Mouse (Mus musculus): Measurements from ENCODE around the gene Rac3. TPM values are rescaled to one million over a fixed set of nuclear protein-coding genes. Genes with fewer than 3 reads are reported as not detected.

The Rac3 gene
- polyA plus RNA-seq (2012; rRNA removed), result 858 and 954 TPM in 2 replicates

GRCm38 (mm10) chr11:120721124-120722066 is at the start of gene Rac3:
Gene Rac3 (plus strand): TSS chr11:120721470.

DNA sequence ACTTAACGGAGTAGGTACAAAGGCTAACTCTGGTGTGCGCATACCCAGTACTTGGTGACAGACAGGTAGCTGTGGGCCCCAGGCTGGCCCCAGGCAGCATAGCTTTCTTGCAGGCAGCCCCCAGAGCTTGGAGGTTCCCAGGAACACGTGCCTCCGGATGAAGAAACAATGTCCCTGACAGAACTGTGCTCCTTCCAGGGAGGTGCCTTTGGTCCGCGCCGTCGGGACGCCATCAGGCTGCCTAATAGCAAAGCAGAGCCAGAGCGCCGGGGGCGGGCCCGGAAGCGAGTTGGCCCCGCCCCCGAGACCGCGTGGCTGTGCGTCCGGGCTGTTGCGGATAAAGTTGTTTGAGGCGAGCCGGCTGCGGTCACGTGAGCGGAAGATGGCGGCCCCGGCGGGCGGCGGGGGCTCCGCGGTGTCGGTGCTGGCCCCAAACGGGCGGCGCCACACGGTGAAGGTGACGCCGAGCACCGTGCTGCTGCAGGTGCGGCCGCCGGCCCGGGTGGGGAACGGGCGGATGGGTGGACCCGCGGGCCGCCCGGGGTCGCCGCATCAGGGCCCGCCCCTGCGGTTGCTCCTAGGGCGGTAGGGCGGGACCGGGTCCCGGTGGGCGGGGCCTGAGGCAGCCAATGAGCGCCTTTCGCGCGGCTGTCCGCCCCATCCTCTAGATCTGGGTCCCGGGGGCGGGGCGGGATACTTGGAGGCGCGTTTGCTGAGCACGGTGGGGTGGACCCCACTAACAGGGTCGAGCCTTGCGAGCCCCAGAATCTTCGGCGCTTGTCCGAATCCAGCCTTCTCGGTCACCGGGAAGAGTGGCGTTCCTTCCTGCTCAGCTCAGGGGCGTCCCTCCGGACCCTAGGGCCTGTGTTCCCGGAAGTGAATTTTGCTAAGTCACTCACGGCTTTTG is 48.3 kb upstream of the Rac3 start, which contains the start of gene Aspscr1:
Aspscr1 (plus strand) TSS at position 287 of the 907 bp plus-strand sequence.

DNA sequence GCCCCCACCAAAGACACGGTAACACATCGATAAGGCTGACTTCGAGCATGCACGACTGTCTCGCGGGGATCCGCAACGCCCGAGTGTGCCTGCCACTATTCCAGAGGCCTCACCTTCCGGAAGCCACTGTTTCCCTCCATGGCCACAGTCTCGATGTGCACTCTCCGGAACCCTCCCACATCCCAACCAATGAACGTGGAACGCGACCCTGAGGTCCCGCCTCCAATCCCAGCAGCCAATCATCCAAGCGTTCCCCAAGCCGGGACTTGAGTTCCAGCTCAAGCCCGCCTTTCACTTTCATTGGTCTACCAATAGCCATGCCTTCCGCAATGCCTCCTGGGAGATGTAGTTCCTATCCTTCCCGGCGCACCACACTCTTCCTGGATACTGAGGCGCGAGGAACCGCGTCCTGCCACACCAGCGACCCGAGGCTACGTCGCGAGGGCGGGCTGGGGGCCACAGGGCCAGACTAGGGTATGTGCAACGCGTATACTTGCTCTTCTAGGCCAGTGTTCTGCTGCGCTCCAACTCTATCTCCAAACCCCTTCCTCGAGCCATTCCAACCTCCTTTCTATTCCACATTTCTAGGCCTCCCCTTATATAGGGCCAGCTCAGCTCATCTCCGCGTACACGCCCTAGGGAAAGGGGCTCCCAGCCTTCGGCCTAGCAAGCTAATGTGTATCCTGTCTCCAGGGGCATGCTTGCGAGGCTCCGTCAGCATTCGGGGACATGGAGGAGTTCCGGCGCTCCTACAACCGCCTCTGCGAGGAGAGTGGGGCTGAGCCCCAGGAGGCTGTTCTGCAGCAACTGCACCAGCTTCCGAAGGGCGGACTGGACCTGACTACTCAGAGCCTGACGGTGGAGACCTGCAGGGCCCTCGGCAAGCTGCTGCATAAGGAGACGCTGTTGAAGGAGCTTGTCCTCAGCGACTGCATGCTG is 7.4 kb upstream of the Rac3 start, which contains the start of the genes Cenpx and Lrrc45:
Cenpx (minus strand) TSS at position 159 of the 939 bp plus-strand sequence.
Lrrc45 (plus strand) TSS at position 346 of the 939 bp plus-strand sequence.

DNA sequence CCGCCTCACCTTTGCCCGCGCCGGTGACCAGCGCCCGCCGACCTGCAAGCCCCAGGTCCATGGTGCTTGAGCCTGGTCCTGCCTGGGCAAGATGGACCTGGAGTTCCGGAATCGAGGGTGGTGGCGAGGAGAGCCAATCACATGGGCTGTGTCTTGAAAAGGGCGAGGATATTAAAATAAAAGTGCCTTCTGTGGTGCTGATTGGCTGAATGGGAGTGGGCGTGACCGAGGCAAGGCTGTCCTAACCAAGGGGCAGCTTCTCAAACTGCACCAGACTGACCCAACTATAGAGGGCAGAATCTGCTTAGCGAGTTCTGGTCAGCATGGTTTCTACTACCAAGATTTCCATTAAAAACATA is 5.9 kb downstream of the Rac3 start, which contains the start of gene Dcxr:
Dcxr (minus strand) TSS at position 113 of the 359 bp plus-strand sequence.

GRCm38 (mm10) chr11:120731858-120732680 is 10.8 kb downstream of the Rac3 start, which contains the start of gene Cbr2:
Gene Cbr2 (minus strand): TSS chr11:120732114.

GRCm38 (mm10) chr11:120762672-120763041 is 41.4 kb downstream of the Rac3 start, which contains the start of gene Hmga1b:
Gene Hmga1b (plus strand): TSS chr11:120762794.

Other genes with a start within 250 kb of the Rac3 start
- 107 and 119 TPM in 2 replicates for gene Mrpl12, start 236.9 kb upstream of the Rac3 start, polyA plus RNA-seq (2012; rRNA removed)
- gene Slc25a10, start 229.6 kb upstream of the Rac3 start, polyA plus RNA-seq (2012; rRNA removed), result 33.0 and 33.5 TPM in 2 replicates
- gene Gcgr, start 190.8 kb upstream of the Rac3 start, polyA plus RNA-seq (2012; rRNA removed), result 0.10 and 0.45 TPM in 2 replicates
- 192 and 196 TPM in 2 replicates for gene Mcrip1, start 171.7 kb upstream of the Rac3 start, polyA plus RNA-seq (2012; rRNA removed)
- 1.1 TPM in 1 of 2 replicates, not detected in the other for gene Ppp1r27, start 170.3 kb upstream of the Rac3 start, polyA plus RNA-seq (2012; rRNA removed)
- 153 and 156 TPM in 2 replicates for gene P4hb, start 148.2 kb upstream of the Rac3 start, polyA plus RNA-seq (2012; rRNA removed)
- gene Arhgdia, start 139.8 kb upstream of the Rac3 start, polyA plus RNA-seq (2012; rRNA removed), result 443 and 473 TPM in 2 replicates
- gene Alyref, start 123.1 kb upstream of the Rac3 start, polyA plus RNA-seq (2012; rRNA removed), result 83.1 and 83.5 TPM in 2 replicates
- 185 and 196 TPM in 2 replicates for gene Anapc11, start 123.0 kb upstream of the Rac3 start, polyA plus RNA-seq (2012; rRNA removed)
- 0.22 and 0.57 TPM in 2 replicates for gene Npb, start 113.0 kb upstream of the Rac3 start, polyA plus RNA-seq (2012; rRNA removed)
- gene Pcyt2, start 103.5 kb upstream of the Rac3 start, polyA plus RNA-seq (2012; rRNA removed), result 286 and 294 TPM in 2 replicates
- gene Sirt7, start 96.2 kb upstream of the Rac3 start, polyA plus RNA-seq (2012; rRNA removed), result 67.4 and 67.5 TPM in 2 replicates
- gene Mafg, start 87.9 kb upstream of the Rac3 start, polyA plus RNA-seq (2012; rRNA removed), result 69.7 and 75.8 TPM in 2 replicates
- 19.2 and 19.8 TPM in 2 replicates for gene Pycr1, start 77.7 kb upstream of the Rac3 start, polyA plus RNA-seq (2012; rRNA removed)
- 0.63 and 0.74 TPM in 2 replicates for gene Myadml2, start 73.3 kb upstream of the Rac3 start, polyA plus RNA-seq (2012; rRNA removed)
- gene Notum, start 60.3 kb upstream of the Rac3 start, polyA plus RNA-seq (2012; rRNA removed), result 7.3 and 7.5 TPM in 2 replicates
- gene Aspscr1, start 48.5 kb upstream of the Rac3 start, polyA plus RNA-seq (2012; rRNA removed), result 70.1 and 71.8 TPM in 2 replicates
- 56.6 and 60.2 TPM in 2 replicates for gene Cenpx, start 7.7 kb upstream of the Rac3 start, polyA plus RNA-seq (2012; rRNA removed)
- 144 TPM in 2 replicates for gene Lrrc45, start 7.5 kb upstream of the Rac3 start, polyA plus RNA-seq (2012; rRNA removed)
- 6.9 and 7.2 TPM in 2 replicates for gene Dcxr, start 5.8 kb downstream of the Rac3 start, polyA plus RNA-seq (2012; rRNA removed)
- gene Cbr2, start 10.6 kb downstream of the Rac3 start, polyA plus RNA-seq (2012; rRNA removed), result 2.5 and 4.2 TPM in 2 replicates
- gene Hmga1b, start 41.3 kb downstream of the Rac3 start, polyA plus RNA-seq (2012; rRNA removed), result 0.82 and 1.0 TPM in 2 replicates
- 118 and 127 TPM in 2 replicates for gene Rfng, start 62.7 kb downstream of the Rac3 start, polyA plus RNA-seq (2012; rRNA removed)
- 294 and 308 TPM in 2 replicates for gene Gps1, start 62.8 kb downstream of the Rac3 start, polyA plus RNA-seq (2012; rRNA removed)
- 38.1 and 38.2 TPM in 2 replicates for gene Dus1l, start 74.9 kb downstream of the Rac3 start, polyA plus RNA-seq (2012; rRNA removed)
- gene Fasn, start 103.1 kb downstream of the Rac3 start, polyA plus RNA-seq (2012; rRNA removed), result 281 and 338 TPM in 2 replicates
- 9.6 and 10.4 TPM in 2 replicates for gene Ccdc57, start 211.4 kb downstream of the Rac3 start, polyA plus RNA-seq (2012; rRNA removed)
- 8.9 and 9.1 TPM in 2 replicates for gene Slc16a3, start 227.0 kb downstream of the Rac3 start, polyA plus RNA-seq (2012; rRNA removed)

Measured in central nervous system, embryonic 18 days (tissue).